Mouse (Mus musculus) right cerebral cortex, adult 2 months (tissue): ENCODE results near the gene Eva1c.

Experiments used
- DNase-seq, 2 experiments: peaks; one replicate each; pipeline ENCODE4 v3.0.0; 2021 to 2022; ENCODE audit warnings: low spot score in 2 of 2

The Eva1c gene

GRCm38 (mm10) chr16:90865652-90866051 lies 39.1 kb downstream of the Eva1c start:
- no peak for DNase-seq

DNA sequence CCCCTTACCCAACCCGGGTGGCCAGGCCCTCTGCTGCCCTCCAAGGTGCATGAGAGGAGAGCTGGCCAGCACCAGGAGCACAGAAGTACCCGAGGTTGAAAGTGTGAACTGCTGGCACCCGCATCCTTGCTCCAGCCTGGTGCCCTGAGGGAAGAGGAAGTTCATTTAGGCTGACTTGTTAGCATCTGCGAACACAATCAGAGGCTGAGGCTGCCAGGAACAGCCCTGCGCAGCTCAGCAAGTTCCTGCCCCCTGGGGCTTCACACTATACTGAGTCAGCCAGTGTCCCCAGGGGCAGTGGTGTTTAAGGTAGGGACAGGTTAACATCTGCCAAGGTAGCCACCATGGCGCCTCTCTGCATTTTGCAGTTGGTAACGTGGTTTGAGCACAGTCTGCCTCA lies 41.6 kb downstream of the Eva1c start:
- DNase-seq: no peak

GRCm38 (mm10) chr16:90869361-90869760 lies 42.8 kb downstream of the Eva1c start:
- no peak for DNase-seq

- no peak for DNase-seq
These were observed 46.4 kb downstream of the Eva1c start for GRCm38 (mm10) chr16:90872936-90873335.

GRCm38 (mm10) chr16:90874536-90874935 lies 48.0 kb downstream of the Eva1c start:
- DNase-seq: no peak

DNA sequence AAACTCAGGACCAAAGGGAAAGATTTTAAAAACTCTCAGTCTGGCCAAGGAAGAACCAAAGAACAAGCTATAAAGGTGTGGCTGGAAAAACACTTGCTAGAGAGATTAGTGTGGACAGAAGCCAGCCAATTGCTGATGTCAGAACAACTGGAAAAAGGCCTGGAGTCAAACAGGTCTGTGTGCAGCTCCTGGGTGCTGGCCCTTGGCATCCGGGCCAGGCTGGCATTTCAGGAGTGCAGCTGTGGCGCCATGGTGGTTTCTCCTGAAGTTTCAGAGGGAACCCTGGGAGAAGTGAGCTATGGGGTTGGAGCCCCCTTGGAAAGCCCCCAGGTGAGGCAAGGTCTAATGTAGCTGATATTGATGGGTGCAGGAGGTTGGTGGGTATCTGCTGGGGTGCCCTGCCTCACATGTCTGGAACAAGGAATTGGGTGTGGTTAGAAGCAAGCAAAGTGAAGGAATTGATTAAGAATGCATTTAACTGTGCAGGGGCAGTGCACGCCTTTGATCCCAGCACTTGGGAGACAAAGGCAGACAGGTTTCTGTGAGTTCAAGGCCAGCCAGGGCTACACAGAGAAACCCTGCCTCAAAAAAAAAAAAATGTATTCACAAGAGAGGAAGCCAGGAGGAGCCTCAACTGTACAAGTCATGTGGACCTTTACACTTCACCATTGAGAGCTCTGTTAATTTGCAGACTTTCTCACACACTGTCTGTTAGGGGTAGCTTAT lies 51.8 kb downstream of the Eva1c start:
- DNase-seq: no peak

- no peak for DNase-seq
These were observed 56.0 kb downstream of the Eva1c start for GRCm38 (mm10) chr16:90882501-90882977.

DNA sequence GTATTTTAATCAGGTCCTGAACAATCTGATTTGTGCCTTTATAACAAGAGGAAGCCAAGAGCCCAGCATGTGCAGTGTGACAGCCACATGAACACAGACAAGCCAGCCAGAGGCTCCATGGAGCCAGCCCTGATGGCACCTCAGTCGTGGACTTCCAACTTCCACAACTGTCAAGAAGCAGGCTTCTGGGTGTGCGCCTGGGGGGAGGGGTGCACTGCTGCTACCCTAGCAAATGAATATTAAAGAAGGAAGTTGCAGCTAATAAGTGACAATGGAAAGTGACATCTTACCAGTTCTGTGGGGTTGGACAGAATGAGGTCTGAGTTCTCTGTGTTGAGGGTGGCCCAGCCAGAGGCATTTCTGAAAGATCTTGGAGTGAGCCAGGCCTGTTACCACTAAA lies 58.8 kb downstream of the Eva1c start:
- no peak for DNase-seq

- DNase-seq: no peak
These were observed 59.5 kb downstream of the Eva1c start for GRCm38 (mm10) chr16:90885781-90886565.

- no peak for DNase-seq
These were observed 64.2 kb downstream of the Eva1c start for GRCm38 (mm10) chr16:90890683-90891082.

DNA sequence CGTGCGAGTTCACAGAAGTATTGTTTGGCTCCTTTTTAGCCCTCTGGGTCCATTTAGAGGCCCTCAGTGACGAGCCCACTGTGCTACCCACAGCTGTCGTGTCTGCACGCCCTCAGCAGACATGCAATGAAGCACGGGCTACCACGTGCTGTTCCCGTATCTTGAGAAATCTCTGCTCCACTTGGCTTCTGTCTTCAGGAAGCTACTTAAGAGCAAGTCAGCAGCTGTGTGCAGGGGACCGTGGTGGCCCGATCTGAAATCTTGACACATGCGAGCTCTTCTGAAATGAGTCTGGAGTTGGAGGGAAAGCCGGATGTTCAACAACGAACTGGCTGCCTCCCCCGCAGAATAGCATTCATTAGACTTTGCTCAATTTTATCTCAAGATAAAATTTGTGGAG lies 65.1 kb downstream of the Eva1c start:
- no peak for DNase-seq

- no peak for DNase-seq
These were observed 65.6 kb downstream of the Eva1c start for GRCm38 (mm10) chr16:90892081-90892480.

DNA sequence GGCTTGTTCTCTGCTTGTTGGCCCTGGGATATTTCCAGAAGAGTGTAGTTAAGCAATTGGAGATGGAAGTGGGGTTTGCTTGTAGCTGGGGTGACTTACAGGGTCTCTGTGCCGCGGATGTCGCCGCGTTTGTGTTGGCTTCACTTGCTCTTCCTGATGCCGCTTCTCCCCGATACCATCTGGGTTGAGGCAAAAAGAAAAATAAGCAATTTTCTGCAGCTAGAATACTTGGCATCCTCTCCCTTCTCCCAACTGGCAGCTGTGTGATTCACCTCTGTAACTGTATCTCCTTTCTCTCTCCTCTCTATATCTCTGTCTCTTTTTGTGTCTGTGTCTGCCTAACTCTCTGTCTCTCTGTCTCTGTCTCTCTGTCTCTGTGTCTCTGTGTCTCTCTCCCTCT lies 66.5 kb downstream of the Eva1c start:
- no peak for DNase-seq

DNA sequence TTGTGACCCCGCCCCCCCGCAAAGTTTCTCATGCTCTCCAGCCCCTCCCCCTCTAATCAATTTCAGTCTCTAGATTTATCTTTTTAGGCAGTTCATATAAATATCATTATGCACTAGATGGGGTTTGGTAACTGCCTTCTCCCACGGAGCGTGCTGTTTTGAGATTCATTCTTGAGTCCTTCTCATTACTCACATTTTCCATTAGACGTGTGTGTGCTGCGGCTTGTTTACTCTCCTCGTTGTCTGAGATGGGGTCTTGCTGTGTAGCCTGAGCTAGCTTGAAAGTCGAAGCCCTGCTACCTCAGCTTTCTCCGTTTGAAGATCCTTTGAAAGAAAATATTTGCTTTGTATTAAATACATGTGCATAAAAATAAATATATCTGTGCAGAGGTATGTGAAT lies 67.3 kb downstream of the Eva1c start:
- DNase-seq: no peak

GRCm38 (mm10) chr16:90897651-90898050 lies 71.1 kb downstream of the Eva1c start:
- DNase-seq: no peak

- DNase-seq: no peak
These were observed 73.0 kb downstream of the Eva1c start for GRCm38 (mm10) chr16:90899498-90899897.

- DNase-seq: no peak
These were observed 74.8 kb downstream of the Eva1c start for GRCm38 (mm10) chr16:90901364-90901763.

GRCm38 (mm10) chr16:90903300-90903699 lies 76.8 kb downstream of the Eva1c start:
- no peak for DNase-seq

DNA sequence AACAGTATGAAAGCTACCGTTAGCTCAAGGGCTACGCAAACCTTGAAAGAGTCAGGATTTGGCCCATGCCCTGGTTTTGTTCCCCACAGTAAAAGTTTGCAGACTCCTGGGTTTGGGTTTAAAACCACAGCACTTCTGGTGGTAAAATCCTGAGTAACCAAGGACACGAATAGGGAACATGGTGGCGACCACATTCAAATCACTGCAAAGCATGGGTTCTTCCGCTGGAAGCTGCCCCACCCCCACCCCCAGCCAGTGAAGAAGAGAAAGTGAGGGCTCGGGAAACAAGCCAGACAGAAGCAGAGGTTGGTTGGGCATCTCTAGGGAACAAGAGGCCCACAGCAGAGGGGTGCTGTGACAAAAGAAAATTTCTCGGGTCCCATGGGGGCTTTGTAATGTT lies 80.7 kb downstream of the Eva1c start:
- DNase-seq: no peak

- DNase-seq: no peak
These were observed 84.5 kb downstream of the Eva1c start for GRCm38 (mm10) chr16:90910855-90911533.

GRCm38 (mm10) chr16:90911766-90912165 lies 85.2 kb downstream of the Eva1c start:
- DNase-seq: no peak

- DNase-seq: no peak
These were observed 89.5 kb downstream of the Eva1c start for GRCm38 (mm10) chr16:90916040-90916481.
